Mouse (Mus musculus): ENCODE measurements around the gene Fgfbp3. TPM values are rescaled to one million over a fixed set of nuclear protein-coding genes. Genes with fewer than 3 reads are reported as not detected.
A peak's percentile ranks its signal among the peaks of the same experiment; 100 is the strongest.
"Not testable (repeated sequence)": the region's sequence is repeated elsewhere in the genome, so short reads cannot be mapped to it uniquely, and the experiment has no call there.

The Fgfbp3 gene
- polyA plus RNA-seq, 1 experiment from 2014 or later = 5.5 TPM

DNA sequence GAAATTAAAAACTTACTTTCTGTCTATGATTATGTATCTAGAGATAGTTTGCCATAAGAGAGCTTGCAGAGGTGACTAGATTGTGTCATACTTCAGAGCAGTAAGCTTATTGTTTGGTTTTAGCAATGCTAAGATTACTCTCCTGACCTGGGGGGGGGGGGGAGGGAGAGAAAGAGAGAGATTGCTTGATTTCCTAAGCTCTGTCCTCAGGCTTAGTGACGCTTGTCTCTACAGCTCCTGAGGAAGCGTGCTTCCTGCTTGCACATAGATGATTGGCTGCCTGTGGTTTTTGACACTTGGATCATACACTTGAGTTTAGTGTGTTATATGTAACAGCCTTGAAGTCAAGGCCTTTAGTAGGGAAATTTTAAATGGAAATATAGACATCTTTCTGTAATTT is 44.8 kb downstream of the Fgfbp3 start:
- ATAC-seq (ENCODE audit: insufficient read depth) (no peak), DNase-seq (no peak)
- H3K4me2 ChIP-seq = no peak overlapping the region
- H3K27me3 ChIP-seq (ENCODE audit: insufficient read depth, low read length) = no peaks in the 10 kb centered on the region
- no peaks in the 10 kb centered on the region for H3K9me3 ChIP-seq (ENCODE audit: low read depth, low read length)
- 81% methylated on average over 2 of the region's 2 CpGs for WGBS
- no peak overlapping the region for H3K27ac ChIP-seq (ENCODE audit: low read depth)
- no peak overlapping the region for H3K4me3 ChIP-seq (ENCODE audit: low read depth, low read length)
- no peaks in the 10 kb centered on the region for H3K4me1 ChIP-seq (ENCODE audit: insufficient read depth)
- peaks cover 89% of the 10 kb centered on the region for H3K36me3 ChIP-seq (ENCODE audit: insufficient read depth)
- TF ChIP-seq CTCF (IDR thresholded peaks at IDR 0.05; ENCODE audit: low read depth) = no peak
- H3K9ac ChIP-seq = no peak overlapping the region

DNA sequence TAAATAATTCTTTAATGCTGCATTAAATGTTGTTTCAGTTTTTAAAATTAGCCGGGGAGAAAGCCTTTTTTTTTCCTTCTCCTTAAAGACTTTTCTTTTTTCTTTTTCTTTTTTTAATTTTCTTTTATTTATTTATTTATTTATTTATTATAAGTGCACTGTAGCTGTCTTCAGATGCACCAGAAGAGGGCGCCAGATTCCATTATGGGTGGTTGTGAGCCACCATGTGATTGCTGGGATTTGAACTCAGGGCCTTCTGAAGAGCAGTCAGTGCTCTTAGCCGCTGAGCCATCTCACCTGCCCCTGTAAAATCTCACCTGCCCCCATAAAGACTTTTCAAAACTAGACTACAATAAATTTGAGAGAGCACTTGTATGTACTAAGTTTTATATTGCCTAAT is 50.7 kb downstream of the Fgfbp3 start:
- 79% methylated on average over 3 of the region's 3 CpGs for WGBS
- not testable (repeated sequence) for H3K4me1 ChIP-seq (ENCODE audit: insufficient read depth); H3K4me3 ChIP-seq (ENCODE audit: low read depth, low read length); H3K27me3 ChIP-seq (ENCODE audit: insufficient read depth, low read length); DNase-seq; H3K27ac ChIP-seq (ENCODE audit: low read depth); H3K9me3 ChIP-seq (ENCODE audit: low read depth, low read length); H3K4me2 ChIP-seq; ATAC-seq (ENCODE audit: insufficient read depth); H3K9ac ChIP-seq
- peak; percentile 29; the same call in 1 of the 2 replicates for TF ChIP-seq CTCF (IDR thresholded peaks at IDR 0.05; ENCODE audit: low read depth)
- H3K36me3 ChIP-seq (ENCODE audit: insufficient read depth) = peaks cover 86% of the 10 kb centered on the region

Other genes starting within 250 kb of the Fgfbp3 start
- 67.5 and 80.9 TPM in 2 replicates for gene Ppp1r3c, start 183.0 kb downstream of the Fgfbp3 start, polyA plus RNA-seq (2014; fragmentation: Nextera tagmentation; extraction: Ambion mirVana)
- 81.7 and 87.2 TPM in 2 replicates for gene Tnks2, start 85.4 kb downstream of the Fgfbp3 start, polyA plus RNA-seq (2014; fragmentation: Nextera tagmentation; extraction: Ambion mirVana)
- 19.8 and 20.3 TPM in 2 replicates for gene Btaf1, start 6.5 kb upstream of the Fgfbp3 start, polyA plus RNA-seq (2014; fragmentation: Nextera tagmentation; extraction: Ambion mirVana)

Measured in lung, embryonic 14.5 days (tissue).